Mouse (Mus musculus) heart, postnatal 4 days (tissue): Measurements from ENCODE around the gene Tbx21. TPM values are rescaled to one million over a fixed set of nuclear protein-coding genes. Genes with fewer than 3 reads are reported as not detected.
A peak's percentile ranks its signal among the peaks of the same experiment; 100 is the strongest.

Experiments used
- DNase-seq: peaks from one replicate; pipeline ENCODE4 v3.0.0; 2021
- total RNA-seq, 2 experiments: library from RNA; stranded (reverse); gene quantifications; 2 replicates each; pipeline ENCODE4 v1.2.3; 2021

Gene Tbx21
- total RNA-seq, 2 experiments from 2014 or later, result not detected

DNA sequence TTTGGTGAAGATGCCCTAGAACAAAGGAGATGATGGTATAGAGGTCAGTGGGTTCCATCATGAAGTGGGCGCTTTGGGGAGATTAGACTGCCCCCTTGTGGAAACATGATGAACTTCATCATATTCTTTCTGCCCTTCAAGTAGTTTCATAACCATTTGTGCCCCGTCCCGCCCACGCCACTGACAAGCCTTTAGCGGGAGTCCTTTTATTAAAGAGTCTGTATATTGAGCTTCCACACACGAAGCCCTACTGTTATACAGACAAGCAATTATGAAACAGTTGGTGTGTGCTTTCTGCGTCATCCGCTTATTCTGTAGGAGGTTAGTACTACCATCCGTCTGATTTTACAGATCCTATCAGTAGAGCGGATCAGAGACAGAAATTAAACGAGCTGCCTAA, 32.2 kb downstream of the Tbx21 start:
- DNase-seq, result peak; percentile 52

GRCm38 (mm10) chr11:97080291-97080690, 34.8 kb downstream of the Tbx21 start:
- no peak for DNase-seq

DNA sequence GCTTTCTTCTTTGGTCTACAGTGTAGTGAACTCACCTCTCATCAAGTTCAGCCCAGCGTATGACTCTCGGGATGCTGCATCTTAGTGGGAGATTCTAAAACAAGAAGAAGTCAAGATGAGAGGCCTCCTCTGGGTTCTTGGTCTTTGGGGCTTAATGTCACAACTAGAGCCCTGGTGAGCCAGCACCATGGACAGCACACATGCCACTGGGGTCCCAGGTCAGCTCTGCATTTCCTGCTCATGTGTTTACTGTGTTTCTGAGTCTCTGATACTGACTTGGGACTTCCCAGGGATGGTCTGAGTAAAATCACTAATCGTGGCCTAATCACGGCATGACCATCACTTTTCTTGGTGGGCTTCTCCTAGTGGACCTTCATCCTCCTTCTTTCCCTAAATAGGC, 36.4 kb downstream of the Tbx21 start:
- peak; percentile 53 for DNase-seq

DNA sequence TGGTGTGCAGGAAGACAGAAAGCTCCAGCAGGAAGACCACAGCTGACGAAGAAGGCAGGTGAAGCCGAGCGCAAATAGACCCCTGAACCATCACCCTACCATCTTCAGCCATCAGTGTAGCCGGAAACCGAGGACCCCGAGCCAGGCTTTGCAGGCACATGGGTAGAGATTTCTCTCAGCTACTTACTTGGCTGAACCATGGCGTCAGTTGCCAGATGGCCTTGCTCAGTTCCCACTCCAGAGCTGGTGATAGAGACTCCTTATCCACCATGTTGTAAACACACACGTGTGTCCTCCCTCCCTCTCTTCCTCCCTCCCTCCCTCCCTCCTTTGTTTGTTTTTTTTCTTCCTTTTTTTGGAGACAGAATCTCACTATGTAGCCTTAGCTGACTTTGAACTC, 40.9 kb downstream of the Tbx21 start:
- no peak for DNase-seq

DNA sequence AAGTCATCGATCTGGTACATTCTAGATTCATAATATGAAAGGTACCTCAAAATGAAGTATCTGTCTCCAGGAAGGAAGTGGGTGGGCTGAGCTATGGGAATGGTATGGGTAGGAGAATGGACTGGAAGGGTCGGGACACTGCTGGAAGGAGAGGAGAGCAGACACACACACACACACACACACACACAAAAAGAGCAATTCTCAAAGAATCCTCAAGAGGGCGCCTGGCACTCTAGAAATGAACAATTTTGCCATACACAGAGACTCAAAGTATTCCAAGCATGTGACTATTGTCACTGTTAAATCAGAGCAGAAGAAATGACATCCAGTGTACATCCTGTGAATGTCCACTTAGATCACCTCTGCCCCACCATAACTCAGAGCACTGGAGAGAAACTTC, 42.6 kb downstream of the Tbx21 start:
- DNase-seq, result peak; percentile 63

GRCm38 (mm10) chr11:97071129-97071528, 44.0 kb downstream of the Tbx21 start:
- peak; percentile 68 for DNase-seq

GRCm38 (mm10) chr11:97069770-97070169, 45.4 kb downstream of the Tbx21 start:
- DNase-seq, result no peak

DNA sequence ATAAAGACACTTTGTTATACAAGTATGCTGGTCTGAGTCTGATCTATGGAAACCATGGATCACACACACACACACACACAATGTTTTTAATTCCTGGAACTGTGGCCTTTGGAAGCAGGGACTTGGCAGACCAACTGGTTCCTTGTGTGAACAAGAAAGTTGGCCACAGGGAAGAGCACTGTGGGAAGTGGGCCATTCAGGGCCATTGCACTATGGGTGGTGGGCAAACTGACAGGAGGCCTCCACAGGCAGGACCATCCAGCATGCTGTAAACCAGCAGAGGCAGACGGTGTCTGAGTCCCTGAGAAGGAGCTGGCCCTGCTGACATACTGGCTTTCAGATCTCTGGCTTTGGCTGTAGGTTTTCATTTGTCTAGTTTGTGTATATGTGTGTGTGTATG, 45.8 kb downstream of the Tbx21 start:
- DNase-seq, result no peak

DNA sequence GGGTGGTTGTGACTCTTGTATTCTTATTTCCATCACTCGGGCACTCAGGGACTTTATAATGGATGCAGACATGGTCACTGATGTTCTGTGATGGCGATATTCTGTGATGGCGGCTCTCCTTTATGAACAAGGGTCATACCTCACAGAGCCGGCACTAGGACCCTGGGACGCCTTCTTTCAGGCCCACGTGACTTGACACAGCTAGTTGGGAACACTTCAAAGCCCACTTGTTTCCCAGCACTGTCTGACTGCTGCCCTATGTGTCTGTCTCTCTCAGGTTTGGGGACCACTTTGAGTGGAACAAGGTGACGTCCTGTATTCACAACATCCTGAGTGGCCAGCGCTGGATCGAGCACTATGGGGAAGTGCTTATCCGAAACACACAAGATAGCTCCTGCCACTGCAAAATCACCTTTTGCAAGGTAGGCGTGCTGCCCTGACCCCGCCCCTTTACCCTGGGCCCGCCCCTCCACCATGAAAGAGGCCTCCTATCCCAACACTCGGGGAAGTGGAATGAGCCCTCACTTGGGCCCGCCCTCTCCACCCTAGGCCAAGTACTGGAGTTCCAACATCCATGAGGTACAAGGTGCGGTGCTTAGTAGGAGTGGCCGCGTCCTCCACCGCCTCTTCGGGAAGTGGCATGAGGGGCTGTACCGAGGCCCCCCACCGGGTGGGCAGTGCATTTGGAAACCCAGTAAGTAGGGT, 48.3 kb downstream of the Tbx21 start:
- DNase-seq, result no peak

DNA sequence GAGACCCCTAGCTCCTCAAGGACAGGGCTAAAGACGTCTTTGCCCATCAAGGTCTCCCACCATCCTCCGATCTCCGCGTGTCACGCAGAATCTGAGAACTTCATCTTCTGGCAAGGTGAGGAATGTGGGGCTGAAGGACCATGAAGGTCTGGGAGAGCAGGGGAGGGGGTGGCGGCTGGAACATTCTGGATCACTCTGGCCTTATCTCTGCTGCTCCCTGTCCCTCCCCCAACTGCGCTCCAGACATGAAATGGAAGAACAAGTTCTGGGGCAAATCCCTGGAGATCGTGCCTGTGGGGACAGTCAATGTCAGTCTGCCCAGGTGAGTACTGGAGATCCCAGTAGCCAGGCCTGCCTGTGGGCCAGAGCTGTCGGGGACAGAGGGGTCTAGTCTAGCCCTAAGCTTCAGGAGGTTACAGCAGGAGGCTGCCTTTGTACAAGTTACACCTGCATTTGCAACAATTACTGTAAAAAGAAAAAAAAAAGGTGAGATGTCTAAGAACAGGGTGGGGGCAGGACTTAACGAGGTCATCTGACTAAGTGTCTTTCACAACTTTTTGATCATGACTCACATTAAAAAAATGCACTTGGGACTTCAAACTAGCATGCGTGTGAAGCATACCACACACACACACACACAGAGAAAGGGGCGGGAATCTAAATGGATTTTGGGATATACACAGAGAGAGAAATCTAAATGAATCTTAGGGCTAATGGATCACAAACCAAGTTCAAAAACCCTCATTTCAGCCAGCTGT, 49.4 kb downstream of the Tbx21 start:
- DNase-seq, result no peak

DNA sequence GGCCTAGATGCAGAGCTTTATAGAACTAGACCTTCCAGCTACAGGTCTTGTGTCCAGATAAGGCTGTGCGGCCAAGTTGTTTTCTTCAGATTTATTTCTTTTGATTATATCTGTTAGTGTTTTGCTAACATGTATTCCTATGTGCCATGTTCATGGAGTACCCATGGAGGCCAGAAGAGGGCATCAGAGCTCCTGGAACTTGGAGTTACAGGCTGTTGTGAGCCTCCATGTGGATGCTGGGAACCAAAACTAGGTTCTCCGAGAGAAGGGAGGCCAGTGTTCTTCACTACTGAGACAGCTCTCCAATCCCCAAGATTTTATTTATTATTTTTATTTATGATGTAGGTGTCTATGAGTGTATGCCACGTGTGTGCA, 51.2 kb downstream of the Tbx21 start:
- DNase-seq, result no peak

DNA sequence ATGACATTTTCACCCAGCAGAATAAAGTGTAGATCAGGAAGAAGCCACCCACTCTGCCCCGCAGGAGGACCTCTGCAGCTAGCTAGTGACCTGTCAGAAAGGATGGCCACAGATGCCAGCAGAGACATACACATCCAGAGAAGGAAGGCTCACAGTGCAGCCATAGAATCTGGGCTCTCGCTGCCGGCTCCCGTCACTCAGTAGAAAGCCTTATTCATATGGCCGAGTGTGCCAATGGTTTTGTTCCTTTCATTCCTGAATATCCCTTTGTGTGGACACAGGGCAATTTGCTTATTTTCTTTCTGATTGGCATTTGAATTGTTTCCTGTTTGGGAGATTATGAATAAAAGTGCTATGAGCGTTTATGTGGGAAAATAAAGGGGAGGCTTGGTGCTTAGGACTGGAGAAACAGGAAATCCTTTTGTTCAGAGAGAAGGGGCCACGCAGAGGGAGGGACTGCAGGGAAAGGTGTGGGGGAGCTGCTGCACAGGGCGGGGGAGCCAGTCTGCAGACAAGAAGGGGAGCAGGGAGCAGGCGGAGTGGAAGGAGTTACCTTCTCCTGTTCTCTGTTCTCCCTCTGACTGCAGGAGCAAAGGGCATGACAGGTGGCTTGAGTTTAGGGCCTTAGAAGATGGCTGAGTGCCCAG, 51.7 kb downstream of the Tbx21 start:
- DNase-seq, result no peak

DNA sequence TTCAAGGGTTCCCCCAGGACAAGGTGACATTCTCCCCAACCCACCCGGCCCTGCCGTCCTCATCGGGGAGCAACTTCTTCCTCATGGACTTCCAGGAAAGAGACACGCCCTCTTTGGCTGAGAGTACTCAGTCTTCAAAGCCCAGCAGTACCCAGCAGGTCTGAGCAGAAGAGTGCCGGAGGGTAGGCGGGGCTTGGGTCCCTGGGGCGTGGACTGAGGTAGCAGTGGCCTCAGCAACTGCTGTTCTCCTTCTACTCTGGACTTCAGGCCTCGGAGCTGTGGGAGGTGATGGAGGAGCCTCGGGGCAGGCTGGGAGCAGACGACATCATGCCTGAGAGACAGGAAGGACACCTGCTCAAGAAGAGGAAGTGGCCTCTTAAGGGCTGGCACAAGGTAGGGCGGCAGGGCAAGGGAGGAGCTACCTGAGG, 62.9 kb downstream of the Tbx21 start:
- no peak for DNase-seq

GRCm38 (mm10) chr11:97050944-97051586, 64.1 kb downstream of the Tbx21 start:
- DNase-seq, result no peak

GRCm38 (mm10) chr11:97050216-97050943, 64.8 kb downstream of the Tbx21 start, which contains the start of gene Osbpl7:
Gene Osbpl7, plus strand, starts transcription at chr11:97050628.
- DNase-seq, result peak; percentile 83

DNA sequence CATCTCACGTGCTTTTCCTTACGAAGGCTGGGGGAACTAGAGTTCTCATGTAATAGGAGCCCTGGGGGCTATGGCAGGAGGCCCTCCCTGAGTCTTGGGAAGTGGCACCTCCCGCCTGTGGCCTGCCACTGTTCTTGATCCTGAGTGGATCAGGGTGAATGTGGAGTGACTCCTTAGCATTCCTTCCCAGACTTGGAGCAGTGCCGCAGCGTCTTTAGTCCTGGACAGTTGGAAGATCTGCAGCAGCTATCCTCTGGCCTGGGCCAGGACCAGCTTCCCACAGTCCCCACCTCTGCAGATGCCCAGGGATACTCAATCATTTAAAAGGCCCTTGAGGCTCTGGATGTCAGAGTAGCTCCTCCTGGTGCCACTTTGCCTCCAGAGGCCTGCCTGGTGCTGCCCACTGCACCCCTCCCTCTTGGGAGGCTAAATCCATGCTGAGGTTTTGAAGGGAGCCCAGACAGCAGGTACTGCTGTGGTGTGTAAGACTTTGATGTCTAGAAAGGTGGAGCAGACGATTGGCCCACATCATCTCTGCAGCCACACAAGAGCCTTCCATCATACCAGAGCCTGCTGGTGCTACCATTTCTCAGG, 65.5 kb downstream of the Tbx21 start:
- no peak for DNase-seq

DNA sequence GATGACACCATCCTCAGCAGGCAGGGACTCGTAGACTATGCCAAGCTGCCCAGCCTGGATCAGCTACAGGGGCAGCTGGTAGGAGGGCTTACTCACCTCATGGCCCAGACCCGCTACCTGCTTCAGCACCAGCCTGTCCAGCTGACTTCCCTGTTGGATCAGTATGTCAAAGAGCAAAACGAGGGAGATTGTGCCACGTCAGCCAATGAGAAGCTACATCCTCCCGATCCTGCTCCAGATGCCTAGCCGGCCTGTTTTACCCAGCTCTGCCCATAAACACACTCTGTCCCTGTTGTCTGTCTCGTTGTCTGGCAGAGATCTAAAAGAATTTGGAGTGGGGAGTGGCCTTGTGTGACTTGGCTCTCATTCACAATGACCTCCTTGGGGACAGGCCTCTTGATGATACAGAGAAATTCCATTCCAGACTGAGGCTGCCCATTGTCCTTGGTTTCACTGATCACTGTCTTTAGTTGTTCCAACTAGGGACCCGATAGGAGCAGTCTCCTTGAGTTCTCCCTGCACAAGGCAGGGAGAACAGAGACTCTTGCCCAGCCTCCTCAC, 67.0 kb downstream of the Tbx21 start:
- DNase-seq, result no peak
